Mouse (Mus musculus) G1E (cell line): Measurements from ENCODE around the gene Praf2. TPM values are rescaled to one million over a fixed set of nuclear protein-coding genes. Genes with fewer than 3 reads are reported as not detected.

Experiments
- ATAC-seq: 2 replicates; pipeline ENCODE4 v1.8.0; 2016; ENCODE audit warnings: mild to moderate bottlenecking; ENCODE audit not compliant: insufficient number of reproducible peaks, poor library complexity, low FRiP score, severe bottlenecking; ENCODE audit errors: extremely low read depth
- DNase-seq: peaks from one replicate; pipeline ENCODE4 v3.0.0; 2012; ENCODE audit warnings: low spot score
- H3K27me3 ChIP-seq: 2 replicates; pipeline ENCODE4 v1.6.1; 2012; ENCODE audit warnings: mild to moderate bottlenecking, low read length, inconsistent platforms; ENCODE audit not compliant: insufficient read depth
- H3K36me3 ChIP-seq: replicated peaks from 2 replicates; pipeline ENCODE3; 2012; ENCODE audit warnings: mild to moderate bottlenecking, inconsistent platforms
- H3K4me1 ChIP-seq: 2 replicates; pipeline ENCODE4 v1.6.1; 2012; ENCODE audit warnings: low read depth, low read length, inconsistent platforms, mixed read lengths; ENCODE audit not compliant: insufficient read depth
- H3K4me3 ChIP-seq: 2 replicates; pipeline ENCODE4 v1.5.1; 2012; ENCODE audit warnings: low read depth, mild to moderate bottlenecking, inconsistent platforms, low read length, moderate library complexity, mixed read lengths
- H3K9me3 ChIP-seq: replicated peaks from 2 replicates; pipeline ENCODE4 v1.6.1; 2012; ENCODE audit warnings: inconsistent platforms
- CTCF ChIP-seq: IDR thresholded peaks from 2 replicates; pipeline ENCODE4 v1.5.1; 2012; ENCODE audit warnings: low read depth, low read length, inconsistent platforms, mixed read lengths
- GATA1 ChIP-seq: IDR thresholded peaks from 2 replicates; pipeline ENCODE4 v1.6.1; 2012; ENCODE audit warnings: borderline replicate concordance, low read length, inconsistent platforms, mixed read lengths
- GATA2 ChIP-seq: IDR thresholded peaks from 2 replicates; pipeline ENCODE4 v1.6.1; 2012; ENCODE audit warnings: low read depth, low read length, inconsistent platforms, borderline replicate concordance
- POLR2AphosphoS5 ChIP-seq: IDR thresholded peaks from 2 replicates; pipeline ENCODE4 v1.6.1; 2012; ENCODE audit warnings: low read depth, low read length, inconsistent platforms; ENCODE audit not compliant: insufficient replicate concordance
- TAL1 ChIP-seq: conservative IDR thresholded peaks from 2 replicates; pipeline ENCODE4 v1.6.1; 2012; ENCODE audit warnings: low read depth, low read length, inconsistent platforms, mixed read lengths
- polyA plus RNA-seq: library from polyadenylated mRNA; stranded (reverse); fragments of >175 nt; gene quantifications from 2 replicates; pipeline ENCODE4 v1.2.3, GENCODE M21; 2012
- total RNA-seq, 2 experiments: library from RNA; stranded (forward) in 1 of 2; stranded (reverse) in 1 of 2; fragments of 200-1000 nt in 1 of 2; fragments of >200 nt in 1 of 2; fragmentation: Nextera tagmentation in 1 of 2; gene quantifications; 2 replicates each; pipeline ENCODE4 v1.2.3; 2014 to 2017

Praf2 gene
- total and polyA plus RNA-seq, 3 experiments: 5.0 to 22.6 (median 10.8) TPM

DNA sequence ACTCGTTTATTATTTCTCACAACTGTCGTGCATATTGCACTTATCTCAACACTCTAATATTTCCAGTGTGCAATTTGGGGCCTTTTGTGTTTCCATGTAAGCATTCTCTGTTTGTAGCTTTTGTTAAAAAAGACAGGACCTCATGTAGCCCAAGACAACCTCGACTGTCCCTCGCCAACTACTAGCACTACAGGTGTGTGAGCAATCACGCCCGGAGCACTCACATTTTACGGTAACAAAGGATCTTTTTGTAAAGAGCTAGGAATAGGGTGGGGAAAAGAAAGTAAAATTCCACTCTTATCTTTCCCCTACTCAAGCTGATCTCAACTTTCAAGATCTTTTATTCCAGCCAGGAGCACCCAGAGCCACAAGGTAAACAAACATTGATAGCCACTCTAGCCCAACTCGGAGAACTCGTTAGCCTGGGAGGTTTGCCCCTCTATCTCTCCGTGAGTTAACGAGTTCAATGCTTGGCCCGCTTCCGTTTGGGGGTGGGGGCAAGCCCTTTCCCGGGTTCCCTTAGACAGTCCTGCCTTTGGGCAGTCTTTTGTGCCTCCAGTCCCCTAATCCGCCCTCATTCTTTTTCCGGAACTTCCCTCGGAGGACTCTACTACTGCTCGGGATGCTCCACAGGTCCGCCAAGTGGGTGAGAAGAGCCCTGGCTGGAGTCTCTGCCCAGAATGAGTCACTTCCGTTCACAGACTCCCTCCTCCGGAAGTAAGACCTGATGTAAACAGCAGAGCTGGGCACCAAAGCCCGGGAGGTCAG, 6.5 kb upstream of the Praf2 start, which contains the start of gene Gm45208:
Gene Gm45208, plus strand, starts transcription at position 732 of the 768 bp plus-strand sequence.
- peaks cover 12% of the 10 kb centered on the region for H3K4me1 ChIP-seq
- no peaks in the 10 kb centered on the region for H3K9me3 ChIP-seq
- peak; percentile 91 for ATAC-seq
- no peaks in the 10 kb centered on the region for H3K27me3 ChIP-seq
- peak; percentile 70 for DNase-seq
- TF ChIP-seq TAL1 (no peak), GATA2 (no peak), POLR2AphosphoS5 (no peak), CTCF (no peak), GATA1 (no peak)
- peak within 1 kb of the TSS; percentile 76 for H3K4me3 ChIP-seq
- H3K36me3 ChIP-seq: peaks cover 32% of the 10 kb centered on the region

DNA sequence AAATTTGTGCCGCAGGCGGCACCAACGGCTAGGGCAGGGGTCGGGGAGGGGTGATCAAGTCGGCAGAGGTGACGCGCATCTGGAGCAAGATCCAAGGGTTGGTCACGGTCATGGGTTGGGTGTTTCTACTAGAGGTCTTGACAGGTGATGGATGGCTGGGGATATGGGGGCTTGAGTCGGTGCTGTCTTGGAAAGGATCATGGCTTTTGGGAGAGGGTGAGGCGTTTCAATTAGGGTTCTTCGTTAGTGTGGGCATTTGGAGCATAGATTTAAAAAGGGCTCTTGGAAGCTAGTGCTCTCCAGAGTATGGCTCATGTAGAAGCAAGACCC, 6.0 kb upstream of the Praf2 start:
- peaks cover 37% of the 10 kb centered on the region for H3K36me3 ChIP-seq
- DNase-seq: no peak
- no peaks in the 10 kb centered on the region for H3K9me3 ChIP-seq
- peak overlapping the region; percentile 76 for H3K4me3 ChIP-seq
- TF ChIP-seq POLR2AphosphoS5 (no peak), GATA1 (no peak), CTCF (no peak)
- ATAC-seq: no peak
- peaks cover 17% of the 10 kb centered on the region for H3K4me1 ChIP-seq
- H3K27me3 ChIP-seq: no peaks in the 10 kb centered on the region

DNA sequence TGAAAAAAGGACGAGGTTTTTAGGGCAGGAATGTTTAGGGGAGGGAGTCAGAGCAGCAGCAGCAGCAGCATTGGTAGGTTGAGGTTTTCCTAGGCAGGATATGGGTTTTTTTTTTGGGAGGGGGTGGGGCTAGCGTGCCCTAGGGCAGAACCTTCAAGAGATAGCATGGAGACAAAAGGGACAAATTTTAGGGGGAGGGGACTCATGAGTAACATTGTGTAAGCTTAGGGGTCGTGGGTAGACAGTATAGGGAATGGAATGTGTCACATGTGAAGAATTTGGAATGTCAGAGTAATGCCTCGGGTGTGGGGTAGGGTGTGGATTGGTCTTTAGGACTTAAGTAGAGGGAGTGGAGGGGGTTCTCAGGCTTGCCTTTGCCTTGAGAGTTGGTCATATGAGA, 5.5 kb upstream of the Praf2 start:
- no peaks in the 10 kb centered on the region for H3K27me3 ChIP-seq
- H3K36me3 ChIP-seq: peaks cover 42% of the 10 kb centered on the region
- TF ChIP-seq TAL1: no peak
- no peak for TF ChIP-seq GATA2
- TF ChIP-seq GATA1: no peak
- TF ChIP-seq POLR2AphosphoS5: no peak
- no peak for TF ChIP-seq CTCF
- ATAC-seq (no peak), DNase-seq (no peak)
- H3K4me3 ChIP-seq: peak overlapping the region; percentile 76
- H3K9me3 ChIP-seq: no peaks in the 10 kb centered on the region
- H3K4me1 ChIP-seq: peaks cover 21% of the 10 kb centered on the region

DNA sequence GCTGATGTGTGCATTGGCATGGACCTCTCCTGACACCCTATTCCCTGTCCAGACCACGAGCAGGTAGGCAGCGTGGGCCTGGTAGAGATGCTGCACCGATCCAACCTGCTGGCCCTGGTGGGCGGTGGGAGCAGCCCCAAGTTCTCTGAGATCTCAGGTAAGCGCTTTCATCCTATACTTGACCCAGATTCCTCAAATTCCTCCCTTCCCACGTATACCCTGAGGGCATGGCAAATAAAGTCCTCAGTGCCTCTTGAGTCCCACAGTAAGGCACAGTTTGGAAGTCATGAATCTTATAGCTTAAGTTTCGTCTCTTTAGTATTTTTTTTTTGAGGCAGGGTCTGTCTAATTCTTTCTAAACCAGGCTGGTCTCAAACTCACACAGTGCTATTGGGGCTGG, 4.1 kb upstream of the Praf2 start:
- ATAC-seq (no peak), DNase-seq (no peak)
- no peaks in the 10 kb centered on the region for H3K27me3 ChIP-seq
- H3K4me1 ChIP-seq: peaks cover 30% of the 10 kb centered on the region
- no peak for TF ChIP-seq GATA2
- TF ChIP-seq GATA1: no peak
- TF ChIP-seq CTCF: no peak
- no peak for TF ChIP-seq POLR2AphosphoS5
- TF ChIP-seq TAL1: no peak
- no peak overlapping the region for H3K4me3 ChIP-seq
- H3K9me3 ChIP-seq: no peaks in the 10 kb centered on the region
- H3K36me3 ChIP-seq: peaks cover 44% of the 10 kb centered on the region

DNA sequence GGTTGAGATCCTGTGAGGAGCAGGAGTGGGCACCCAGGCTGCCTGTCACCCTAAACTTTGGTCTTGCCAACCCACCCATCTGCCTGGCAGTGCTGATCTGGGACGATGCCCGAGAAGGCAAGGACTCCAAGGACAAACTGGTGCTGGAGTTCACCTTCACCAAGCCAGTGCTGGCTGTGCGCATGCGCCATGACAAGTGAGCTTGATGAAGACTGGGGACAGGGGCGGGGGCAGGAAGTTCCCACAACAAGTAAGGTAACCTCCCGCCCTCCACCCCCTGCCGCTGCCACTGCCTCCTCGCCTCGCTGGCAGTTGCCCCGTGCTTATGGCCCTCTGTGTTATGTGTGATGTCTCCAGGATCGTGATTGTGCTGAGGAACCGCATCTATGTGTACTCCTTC, 2.4 kb upstream of the Praf2 start:
- Histone ChIP-seq H3K9me3 (no peaks in the 10 kb centered on the region), H3K27me3 (no peaks in the 10 kb centered on the region), H3K4me1 (peaks cover 30% of the 10 kb centered on the region), H3K4me3 (no peak overlapping the region), H3K36me3 (peaks cover 44% of the 10 kb centered on the region)
- no peak for ATAC-seq
- TF ChIP-seq TAL1 (no peak), POLR2AphosphoS5 (no peak), GATA1 (no peak), GATA2 (no peak), CTCF (no peak)
- no peak for DNase-seq

DNA sequence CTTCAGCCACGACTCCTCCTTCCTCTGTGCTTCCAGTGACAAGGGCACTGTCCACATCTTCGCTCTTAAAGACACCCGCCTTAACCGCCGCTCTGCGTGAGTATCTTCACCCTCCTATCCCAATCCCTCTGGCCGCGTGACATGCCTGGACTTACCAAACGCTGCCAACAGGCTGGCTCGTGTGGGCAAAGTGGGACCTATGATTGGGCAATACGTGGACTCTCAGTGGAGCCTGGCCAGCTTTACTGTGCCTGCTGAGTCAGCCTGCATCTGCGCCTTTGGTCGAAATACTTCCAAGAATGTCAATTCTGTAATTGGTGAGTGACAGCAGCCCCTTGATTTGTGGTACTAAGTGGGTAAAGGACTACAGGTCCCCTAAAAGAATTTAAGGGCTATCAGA, 1.1 kb upstream of the Praf2 start:
- no peak for TF ChIP-seq TAL1
- TF ChIP-seq POLR2AphosphoS5: no peak
- no peak for TF ChIP-seq CTCF
- no peak for TF ChIP-seq GATA2
- no peak for TF ChIP-seq GATA1
- no peak for DNase-seq
- Histone ChIP-seq H3K9me3 (no peaks in the 10 kb centered on the region), H3K27me3 (no peaks in the 10 kb centered on the region), H3K4me1 (peaks cover 30% of the 10 kb centered on the region), H3K36me3 (peaks cover 44% of the 10 kb centered on the region), H3K4me3 (no peak overlapping the region)
- no peak for ATAC-seq
